Mouse (Mus musculus): ENCODE data around the gene Actl9. TPM values are rescaled to one million over a fixed set of nuclear protein-coding genes. Genes with fewer than 3 reads are reported as not detected.

The Actl9 gene
- under 1 TPM in 1 of 2 experiments, not detected in 1; 0.20 TPM for total RNA-seq (2021)
- long read RNA-seq, experiment 1 = 0 reads
- long read RNA-seq, experiment 2 = 0 reads

- no peak for DNase-seq
Observed at GRCm38 (mm10) chr17:33432019-33432946, at the start of gene Actl9. TSS of gene Actl9 (plus strand) at chr17:33432896.

- DNase-seq = no peak
Observed at GRCm38 (mm10) chr17:33385705-33386104, 47.0 kb upstream of the Actl9 start.

GRCm38 (mm10) chr17:33392271-33392670 lies 40.4 kb upstream of the Actl9 start:
- DNase-seq = no peak

- peak; percentile 86 to 87 for DNase-seq
Observed at GRCm38 (mm10) chr17:33394182-33395034, 38.3 kb upstream of the Actl9 start, which contains the start of gene Zfp101. TSS of gene Zfp101 (minus strand) at chr17:33394641.

GRCm38 (mm10) chr17:33439148-33439547 lies 6.5 kb downstream of the Actl9 start:
- peak; percentile 79 to 82 for DNase-seq

- peak in 1 of 2 experiments; percentile 25 for DNase-seq
Observed at GRCm38 (mm10) chr17:33439922-33440321, 7.2 kb downstream of the Actl9 start.

GRCm38 (mm10) chr17:33441159-33441558 lies 8.5 kb downstream of the Actl9 start:
- DNase-seq = no peak

- DNase-seq = no peak
Observed at GRCm38 (mm10) chr17:33456631-33457030, 23.9 kb downstream of the Actl9 start.

- no peak for DNase-seq
Observed at GRCm38 (mm10) chr17:33471206-33471605, 38.5 kb downstream of the Actl9 start.

Other genes with a start within 250 kb of the Actl9 start
- not detected for gene Olfr239, start 241.6 kb upstream of the Actl9 start, total RNA-seq (2021)
- not detected for gene Olfr1564, start 211.2 kb upstream of the Actl9 start, total RNA-seq (2021)
- 1 to 10 TPM; 5.7 to 8.6 TPM for gene Zfp955a, start 177.8 kb upstream of the Actl9 start, total RNA-seq (2021)
- under 1 TPM in 1 of 2 experiments, not detected in 1; 0.03 TPM for gene Olfr63, start 168.2 kb upstream of the Actl9 start, total RNA-seq (2021)
- gene Zfp955b, start 143.4 kb upstream of the Actl9 start, total RNA-seq (2021) = 10 to 100 TPM in 1 of 2 experiments, 1 to 10 TPM in 1; 8.0 to 10.2 TPM
- 1 to 10 TPM; 7.0 to 8.9 TPM for gene Zfp81, start 74.0 kb upstream of the Actl9 start, total RNA-seq (2021)
- 1 to 10 TPM; 6.0 to 8.8 TPM for gene Zfp101, start 38.3 kb upstream of the Actl9 start, total RNA-seq (2021)
- 10 to 100 TPM; 22.3 to 29.7 TPM for gene Adamts10, start 91.3 kb downstream of the Actl9 start, total RNA-seq (2021)
- gene Myo1f, start 122.8 kb downstream of the Actl9 start, total RNA-seq (2021) = 1 to 10 TPM; 2.1 to 3.3 TPM
- gene Zfp414, start 196.2 kb downstream of the Actl9 start, total RNA-seq (2021) = 10 to 100 TPM; 28.9 to 35.3 TPM
- under 1 TPM in 1 of 2 experiments, not detected in 1; 0.56 TPM for gene Pram1, start 205.2 kb downstream of the Actl9 start, total RNA-seq (2021)